Mouse (Mus musculus): Measurements from ENCODE around the gene Unc13b. TPM values are rescaled to one million over a fixed set of nuclear protein-coding genes. Genes with fewer than 3 reads are reported as not detected.

Gene Unc13b
- polyA plus RNA-seq, 1 experiment from 2014 or later, result 19.2 TPM

DNA sequence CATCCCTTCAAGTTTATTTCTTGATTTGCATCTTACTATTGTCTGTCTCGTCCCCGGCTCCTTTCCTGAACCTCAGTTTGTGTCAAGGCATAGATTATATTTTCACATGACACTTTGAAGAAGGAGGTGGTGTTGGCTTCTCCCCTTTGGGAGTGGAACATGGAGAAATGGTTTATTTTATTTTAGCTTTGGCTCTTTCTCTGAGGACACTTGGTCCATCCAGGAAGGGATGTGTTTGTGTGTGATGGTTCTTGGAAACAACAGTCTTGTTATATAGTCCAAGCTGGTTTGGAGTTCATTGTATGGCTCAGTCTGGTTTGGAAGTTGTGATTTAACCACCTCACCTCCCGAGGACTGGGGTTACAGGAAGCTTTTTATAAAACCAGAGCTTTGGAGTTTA lies 944 bp downstream of the Unc13b start:
- Histone ChIP-seq H3K9ac (peak overlapping the region; percentile 72), H3K27ac (replicated peaks) (peak overlapping the region; percentile 86; the same call in 1 of the 2 replicates), H3K4me1 (replicated peaks) (peaks cover 17% of the 10 kb centered on the region), H3K4me3 (peak overlapping the region; percentile 77), H3K27me3 (no peaks in the 10 kb centered on the region), H3K9me3 (no peaks in the 10 kb centered on the region), H3K36me3 (no peaks in the 10 kb centered on the region), H3K4me2 (peak overlapping the region; percentile 69)
- WGBS, result 32% methylated on average over 3 of the region's 3 CpGs
- no peak for ATAC-seq (ENCODE audit: low FRiP score, low read depth)

DNA sequence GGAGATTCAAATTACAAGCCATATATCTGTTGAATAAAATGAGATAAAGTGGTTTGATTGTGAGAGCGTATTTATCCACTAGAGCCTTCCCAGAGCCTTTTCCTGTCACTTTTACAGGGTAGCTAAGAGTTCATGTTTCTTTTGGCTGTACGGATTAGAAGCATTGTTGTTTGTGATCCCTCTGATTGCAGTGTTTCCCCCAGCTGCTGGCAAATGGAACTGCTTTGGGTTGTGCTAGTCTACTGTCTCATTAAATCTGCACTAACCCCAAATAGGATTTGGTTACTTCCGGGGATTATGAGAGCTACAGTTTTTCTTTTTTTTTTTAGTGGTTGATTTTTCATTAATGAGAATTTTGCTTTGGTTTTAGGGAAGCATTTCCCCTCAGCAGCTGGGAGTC lies 1.5 kb downstream of the Unc13b start:
- no peak overlapping the region for H3K9ac ChIP-seq
- no peak for ATAC-seq (ENCODE audit: low FRiP score, low read depth)

GRCm38 (mm10) chr4:43065471-43065870 lies 6.7 kb downstream of the Unc13b start:
- no peaks in the 10 kb centered on the region for H3K9me3 ChIP-seq
- 97% methylated on average over 4 of the region's 4 CpGs for WGBS
- no peak overlapping the region for H3K4me3 ChIP-seq
- H3K27me3 ChIP-seq, result no peaks in the 10 kb centered on the region
- no peak overlapping the region for H3K27ac ChIP-seq (replicated peaks)
- H3K4me2 ChIP-seq, result no peak overlapping the region
- no peak overlapping the region for H3K9ac ChIP-seq
- no peak for ATAC-seq (ENCODE audit: low FRiP score, low read depth)
- H3K36me3 ChIP-seq, result no peaks in the 10 kb centered on the region
- H3K4me1 ChIP-seq (replicated peaks), result peaks cover 6% of the 10 kb centered on the region

More for the DNA sequence above, 1.5 kb downstream of the Unc13b start:
- no peak overlapping the region for H3K27ac ChIP-seq (replicated peaks)
- H3K36me3 ChIP-seq, result no peaks in the 10 kb centered on the region
- H3K4me2 ChIP-seq, result peak overlapping the region; percentile 69
- peak overlapping the region; percentile 77; the same call in 1 of the 2 replicates for H3K4me3 ChIP-seq
- 58% methylated on average over 3 of the region's 3 CpGs for WGBS
- H3K9me3 ChIP-seq, result no peaks in the 10 kb centered on the region
- H3K27me3 ChIP-seq, result no peaks in the 10 kb centered on the region
- peaks cover 17% of the 10 kb centered on the region for H3K4me1 ChIP-seq (replicated peaks)

DNA sequence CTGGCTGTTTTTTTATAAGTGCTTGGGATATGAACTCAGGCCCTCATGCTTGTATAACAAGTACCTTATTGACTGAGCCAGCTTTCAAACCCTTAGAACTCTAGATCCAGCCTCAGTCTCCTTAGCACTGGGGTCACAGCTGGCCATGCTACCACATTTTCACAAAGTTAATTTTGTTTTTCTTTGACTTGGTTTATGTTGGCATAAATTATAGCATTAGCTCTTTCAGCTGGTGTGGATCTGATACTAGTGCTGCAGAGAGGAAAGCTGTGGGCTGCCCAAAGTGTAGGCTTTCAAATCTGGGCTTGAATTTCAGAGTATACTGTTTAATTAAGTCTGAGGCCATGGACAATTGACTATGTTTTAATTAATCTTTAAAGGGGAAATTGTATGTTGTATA lies 16.2 kb downstream of the Unc13b start:
- Histone ChIP-seq H3K36me3 (no peaks in the 10 kb centered on the region), H3K4me3 (no peak overlapping the region)

GRCm38 (mm10) chr4:43078071-43078718 lies 19.4 kb downstream of the Unc13b start:
- no peaks in the 10 kb centered on the region for H3K9me3 ChIP-seq
- no peaks in the 10 kb centered on the region for H3K27me3 ChIP-seq
- H3K27ac ChIP-seq (replicated peaks), result no peak overlapping the region
- H3K9ac ChIP-seq, result no peak overlapping the region
- H3K4me3 ChIP-seq, result no peak overlapping the region
- 66% methylated on average over 7 of the region's 7 CpGs for WGBS
- no peak for ATAC-seq (ENCODE audit: low FRiP score, low read depth)
- no peaks in the 10 kb centered on the region for H3K36me3 ChIP-seq
- H3K4me2 ChIP-seq, result no peak overlapping the region
- no peaks in the 10 kb centered on the region for H3K4me1 ChIP-seq (replicated peaks)

More for the DNA sequence above, 16.2 kb downstream of the Unc13b start:
- H3K4me2 ChIP-seq, result no peak overlapping the region
- H3K4me1 ChIP-seq (replicated peaks), result no peaks in the 10 kb centered on the region
- no peak for ATAC-seq (ENCODE audit: low FRiP score, low read depth)
- H3K27me3 ChIP-seq, result no peaks in the 10 kb centered on the region
- no peak overlapping the region for H3K9ac ChIP-seq
- no peak overlapping the region for H3K27ac ChIP-seq (replicated peaks)
- no peaks in the 10 kb centered on the region for H3K9me3 ChIP-seq

GRCm38 (mm10) chr4:43082458-43082857 lies 23.7 kb downstream of the Unc13b start:
- H3K4me3 ChIP-seq, result no peak overlapping the region
- H3K36me3 ChIP-seq, result no peaks in the 10 kb centered on the region
- H3K9me3 ChIP-seq, result no peaks in the 10 kb centered on the region
- no peaks in the 10 kb centered on the region for H3K27me3 ChIP-seq
- H3K4me1 ChIP-seq (replicated peaks), result no peaks in the 10 kb centered on the region
- 75% methylated on average over 2 of the region's 2 CpGs for WGBS
- no peak overlapping the region for H3K4me2 ChIP-seq
- H3K9ac ChIP-seq, result no peak overlapping the region
- no peak overlapping the region for H3K27ac ChIP-seq (replicated peaks)
- no peak for ATAC-seq (ENCODE audit: low FRiP score, low read depth)

GRCm38 (mm10) chr4:43089950-43090349 lies 31.2 kb downstream of the Unc13b start:
- H3K27me3 ChIP-seq, result no peaks in the 10 kb centered on the region
- no peak overlapping the region for H3K4me2 ChIP-seq
- no peak for ATAC-seq (ENCODE audit: low FRiP score, low read depth)
- no peaks in the 10 kb centered on the region for H3K9me3 ChIP-seq
- no peak overlapping the region for H3K9ac ChIP-seq
- 93% methylated on average over 2 of the region's 2 CpGs for WGBS
- no peak overlapping the region for H3K4me3 ChIP-seq
- H3K36me3 ChIP-seq, result peaks cover 4% of the 10 kb centered on the region; the same call in 1 of the 2 replicates
- no peak overlapping the region for H3K27ac ChIP-seq (replicated peaks)
- no peaks in the 10 kb centered on the region for H3K4me1 ChIP-seq (replicated peaks)

- Histone ChIP-seq H3K4me1 (replicated peaks) (no peaks in the 10 kb centered on the region), H3K9me3 (no peaks in the 10 kb centered on the region), H3K36me3 (peaks cover 8% of the 10 kb centered on the region; the same call in 1 of the 2 replicates), H3K27ac (replicated peaks) (no peak overlapping the region), H3K27me3 (no peaks in the 10 kb centered on the region), H3K4me3 (no peak overlapping the region), H3K9ac (no peak overlapping the region), H3K4me2 (no peak overlapping the region)
- WGBS, result 83% methylated on average over 4 of the region's 4 CpGs
- no peak for ATAC-seq (ENCODE audit: low FRiP score, low read depth)
Observed at GRCm38 (mm10) chr4:43091183-43091582, 32.4 kb downstream of the Unc13b start.

DNA sequence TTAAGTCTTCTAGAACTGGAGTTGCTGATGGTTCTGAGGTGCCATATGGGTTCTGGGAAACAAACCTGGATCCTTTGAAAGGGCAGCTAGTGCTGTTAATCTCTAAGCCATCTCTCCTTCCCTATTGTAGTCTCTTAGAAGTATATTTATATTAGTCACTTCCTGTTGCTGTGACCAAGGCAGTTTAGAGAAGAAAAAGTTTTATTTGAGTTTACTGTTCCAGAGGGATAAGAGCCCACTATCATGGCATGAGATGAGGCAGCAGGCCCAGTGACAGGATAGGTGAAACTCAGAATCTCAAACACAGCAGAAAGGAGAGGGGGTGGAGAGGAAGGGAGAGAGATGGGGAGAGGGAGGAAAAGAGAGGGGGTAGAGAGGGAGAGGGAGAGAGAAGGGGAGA lies 54.7 kb downstream of the Unc13b start:
- ATAC-seq (ENCODE audit: low FRiP score, low read depth), result no peak
- no peak overlapping the region for H3K9ac ChIP-seq
- no peak overlapping the region for H3K4me2 ChIP-seq
- no peaks in the 10 kb centered on the region for H3K27me3 ChIP-seq
- no peaks in the 10 kb centered on the region for H3K36me3 ChIP-seq
- H3K4me1 ChIP-seq (replicated peaks), result no peaks in the 10 kb centered on the region
- H3K27ac ChIP-seq (replicated peaks), result no peak overlapping the region
- no peak overlapping the region for H3K4me3 ChIP-seq
- no peaks in the 10 kb centered on the region for H3K9me3 ChIP-seq

DNA sequence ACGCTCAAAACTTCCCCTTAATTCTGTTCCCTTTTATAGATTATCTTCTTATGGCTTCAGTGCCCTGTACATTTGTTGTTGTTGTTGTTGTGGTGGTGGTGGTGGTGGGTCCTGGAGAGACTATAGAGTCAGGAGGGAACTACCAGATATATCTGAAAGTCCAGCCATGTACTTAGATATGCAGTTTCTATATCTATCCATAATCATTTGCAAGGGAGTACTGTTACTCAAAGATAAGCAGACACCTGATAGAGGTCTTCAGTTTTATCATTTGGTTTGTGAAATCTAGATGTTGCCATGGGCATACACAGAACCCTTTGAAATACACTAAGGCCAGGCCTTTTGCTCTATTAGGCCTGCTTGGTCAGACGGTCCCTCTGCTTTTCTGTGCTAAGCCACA lies 55.8 kb downstream of the Unc13b start:
- no peaks in the 10 kb centered on the region for H3K4me1 ChIP-seq (replicated peaks)
- H3K9ac ChIP-seq, result no peak overlapping the region
- no peaks in the 10 kb centered on the region for H3K9me3 ChIP-seq
- no peaks in the 10 kb centered on the region for H3K36me3 ChIP-seq
- H3K4me3 ChIP-seq, result no peak overlapping the region
- WGBS, result 88% methylated on average over 2 of the region's 2 CpGs
- H3K27me3 ChIP-seq, result no peaks in the 10 kb centered on the region
- ATAC-seq (ENCODE audit: low FRiP score, low read depth), result no peak
- no peak overlapping the region for H3K4me2 ChIP-seq
- no peak overlapping the region for H3K27ac ChIP-seq (replicated peaks)

DNA sequence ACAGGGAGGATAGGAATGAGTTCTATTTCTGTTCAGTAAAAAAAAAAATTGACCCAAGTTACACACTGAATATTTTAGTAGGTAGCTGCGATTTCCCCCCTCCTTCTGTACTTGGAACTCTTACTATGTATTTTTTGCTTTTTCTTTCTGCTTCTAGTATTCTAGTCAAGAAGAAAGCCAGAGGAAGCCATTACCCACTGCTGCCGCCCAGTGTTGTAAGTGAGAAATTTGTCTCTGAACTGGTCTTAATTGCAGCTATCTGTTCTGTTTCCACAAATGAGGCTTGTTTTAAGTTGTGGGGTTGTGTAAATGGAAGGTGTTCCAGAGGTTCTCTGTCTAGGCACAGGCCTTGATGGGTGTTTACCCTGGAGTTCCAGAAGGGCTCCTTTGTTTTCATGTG lies 56.2 kb downstream of the Unc13b start:
- Histone ChIP-seq H3K4me3 (no peak overlapping the region), H3K27me3 (no peaks in the 10 kb centered on the region), H3K4me2 (no peak overlapping the region), H3K27ac (replicated peaks) (no peak overlapping the region), H3K9me3 (no peaks in the 10 kb centered on the region), H3K36me3 (no peaks in the 10 kb centered on the region), H3K9ac (no peak overlapping the region), H3K4me1 (replicated peaks) (no peaks in the 10 kb centered on the region)
- 30% methylated on average over 2 of the region's 2 CpGs for WGBS
- ATAC-seq (ENCODE audit: low FRiP score, low read depth), result no peak

DNA sequence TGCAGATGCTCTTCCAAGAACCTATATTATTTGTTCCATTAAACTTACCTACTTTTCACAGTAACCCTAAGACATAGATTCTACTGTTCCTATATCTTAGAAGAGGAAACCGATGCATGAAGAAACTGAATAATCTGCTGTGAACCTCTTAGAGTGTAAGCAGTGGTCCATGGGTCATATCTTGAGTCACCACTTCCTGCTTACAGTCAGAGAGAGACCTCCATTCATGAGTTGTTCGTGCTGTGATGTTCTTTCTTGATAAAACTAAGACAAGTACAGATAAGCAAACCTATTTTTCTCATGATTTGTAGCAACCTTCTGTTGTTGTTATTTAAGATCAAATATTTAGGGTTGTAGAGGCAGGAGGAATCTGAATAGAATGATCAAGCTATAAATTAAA lies 57.5 kb downstream of the Unc13b start:
- H3K36me3 ChIP-seq, result no peaks in the 10 kb centered on the region
- no peaks in the 10 kb centered on the region for H3K9me3 ChIP-seq
- no peaks in the 10 kb centered on the region for H3K4me1 ChIP-seq (replicated peaks)
- no peak overlapping the region for H3K9ac ChIP-seq
- H3K4me3 ChIP-seq, result no peak overlapping the region
- no peak overlapping the region for H3K4me2 ChIP-seq
- no peak for ATAC-seq (ENCODE audit: low FRiP score, low read depth)
- H3K27ac ChIP-seq (replicated peaks), result no peak overlapping the region
- H3K27me3 ChIP-seq, result no peaks in the 10 kb centered on the region
- 86% methylated on average over 2 of the region's 2 CpGs for WGBS

DNA sequence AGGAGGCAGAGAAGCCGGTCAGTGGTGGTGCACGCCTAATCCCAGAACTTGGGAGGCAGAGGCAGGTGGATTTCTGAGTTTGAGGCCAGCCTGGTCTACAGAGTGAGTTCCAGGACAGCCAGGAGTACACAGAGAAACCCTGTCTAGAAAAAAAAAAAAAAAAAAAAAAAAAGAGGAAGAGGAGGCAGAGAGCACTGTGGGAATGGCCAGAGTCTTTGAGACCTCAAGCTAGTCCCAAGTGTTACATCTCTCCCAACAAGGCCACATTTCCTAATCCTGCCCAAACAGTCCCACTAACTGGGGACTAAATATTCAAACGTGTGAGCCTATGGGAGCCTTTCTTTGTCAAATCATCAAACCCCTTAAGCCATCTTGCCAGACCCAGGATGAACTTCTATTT lies 71.0 kb downstream of the Unc13b start:
- Histone ChIP-seq H3K36me3 (no peaks in the 10 kb centered on the region), H3K9ac (no peak overlapping the region), H3K27ac (replicated peaks) (no peak overlapping the region), H3K27me3 (no peaks in the 10 kb centered on the region), H3K4me1 (replicated peaks) (no peaks in the 10 kb centered on the region), H3K9me3 (no peaks in the 10 kb centered on the region), H3K4me2 (no peak overlapping the region), H3K4me3 (no peak overlapping the region)
- WGBS, result 90% methylated on average over 3 of the region's 3 CpGs
- ATAC-seq (ENCODE audit: low FRiP score, low read depth), result no peak

Measured in hindbrain, embryonic 15.5 days (tissue).